Mouse (Mus musculus) kidney, postnatal 0 days (tissue): Measurements from ENCODE around the gene Scml4. TPM values are rescaled to one million over a fixed set of nuclear protein-coding genes. Genes with fewer than 3 reads are reported as not detected.
A peak's percentile ranks its signal among the peaks of the same experiment; 100 is the strongest.

Experiments used
- ATAC-seq: fragments of 200-750 bp; cut with Nextera tagmentation; replicated peaks from 2 replicates; pipeline ENCODE4 v1.8.0; 2017; ENCODE audit warnings: low read depth, moderate number of reproducible peaks, moderate TSS enrichment, moderate library complexity; ENCODE audit not compliant: low FRiP score
- DNase-seq: peaks from one replicate; pipeline ENCODE4 v3.0.0-alpha.2; 2016; ENCODE audit warnings: low spot score
- H3K27ac ChIP-seq: fragments of 300-500 bp; sonication (generic); 2 replicates; pipeline ENCODE4 v1.5.1; 2014; ENCODE audit warnings: mild to moderate bottlenecking
- H3K27me3 ChIP-seq: fragments of 300-500 bp; sonication (generic); 2 replicates; pipeline ENCODE4 v1.6.1; 2014; ENCODE audit warnings: low read length, mixed read lengths; ENCODE audit not compliant: insufficient read depth
- H3K36me3 ChIP-seq: fragments of 300-500 bp; sonication (generic); 2 replicates; pipeline ENCODE4 v1.6.1; 2014; ENCODE audit warnings: low read length, mixed read lengths; ENCODE audit not compliant: insufficient read depth
- H3K4me1 ChIP-seq: fragments of 300-500 bp; sonication (generic); replicated peaks from 2 replicates; pipeline ENCODE4 v1.6.1; 2014; ENCODE audit warnings: antibody characterized with exemption, low read length, mixed read lengths; ENCODE audit not compliant: insufficient read depth
- H3K4me2 ChIP-seq: fragments of 300-500 bp; sonication (generic); 2 replicates; pipeline ENCODE4 v1.6.1; 2014; ENCODE audit warnings: mild to moderate bottlenecking, low read length, moderate library complexity, mixed read lengths
- H3K4me3 ChIP-seq: fragments of 300-500 bp; sonication (generic); replicated peaks from 2 replicates; pipeline ENCODE4 v1.5.1; 2014; ENCODE audit warnings: low read depth, low read length
- H3K9ac ChIP-seq: fragments of 300-500 bp; sonication (generic); 2 replicates; pipeline ENCODE4 v1.6.1; 2014; ENCODE audit warnings: low read depth, low read length
- H3K9me3 ChIP-seq: fragments of 300-500 bp; sonication (generic); replicated peaks from 2 replicates; pipeline ENCODE4 v1.6.1; 2016; ENCODE audit warnings: low read length, inconsistent platforms, mixed read lengths
- CTCF ChIP-seq: IDR thresholded peaks from 2 replicates; pipeline ENCODE4 v1.5.1; 2016; ENCODE audit warnings: antibody characterized with exemption, low read depth, mild to moderate bottlenecking, moderate library complexity
- WGBS: fragments of 180-500 bp; shearing (Covaris S2); extraction: QIAGEN DNeasy Blood & Tissue Kit; methylation state at CpG from one replicate; pipeline ENCODE4 v1.1.7; 2014; 5-methylcytosine and 5-hydroxymethylcytosine counted together
- polyA plus RNA-seq: library from polyadenylated mRNA; unstranded; fragments of >200 nt; fragmentation: Nextera tagmentation; extraction: Ambion mirVana; gene quantifications from 2 replicates; pipeline ENCODE4 v1.2.1, GENCODE M21; 2015

Gene Scml4
- polyA plus RNA-seq, 1 experiment from 2014 or later, result 2.0 TPM

GRCm38 (mm10) chr10:42843416-42843815 lies 16.8 kb upstream of the Scml4 start:
- Histone ChIP-seq H3K9me3 (no peaks in the 10 kb centered on the region), H3K27ac (no peak overlapping the region), H3K4me1 (no peaks in the 10 kb centered on the region), H3K4me3 (no peak overlapping the region), H3K36me3 (no peaks in the 10 kb centered on the region), H3K27me3 (no peaks in the 10 kb centered on the region), H3K9ac (no peak overlapping the region), H3K4me2 (no peak overlapping the region)
- 68% methylated on average over 1 of the region's 1 CpGs for WGBS
- ATAC-seq, result no peak
- DNase-seq, result no peak
- no peak for TF ChIP-seq CTCF

GRCm38 (mm10) chr10:42845480-42845879 lies 14.7 kb upstream of the Scml4 start:
- Histone ChIP-seq H3K4me3 (no peak overlapping the region), H3K4me2 (no peak overlapping the region), H3K9ac (no peak overlapping the region), H3K27ac (no peak overlapping the region), H3K9me3 (no peaks in the 10 kb centered on the region), H3K27me3 (no peaks in the 10 kb centered on the region), H3K36me3 (no peaks in the 10 kb centered on the region), H3K4me1 (no peaks in the 10 kb centered on the region)
- DNase-seq (no peak), ATAC-seq (no peak)
- 44% methylated on average over 1 of the region's 1 CpGs for WGBS
- TF ChIP-seq CTCF, result no peak

- no peak for ATAC-seq
- H3K9me3 ChIP-seq, result no peaks in the 10 kb centered on the region
- H3K9ac ChIP-seq, result no peak overlapping the region
- WGBS, result 77% methylated on average over 13 of the region's 13 CpGs
- no peak overlapping the region for H3K27ac ChIP-seq
- no peaks in the 10 kb centered on the region for H3K36me3 ChIP-seq
- H3K27me3 ChIP-seq, result no peaks in the 10 kb centered on the region
- H3K4me1 ChIP-seq, result no peaks in the 10 kb centered on the region
- TF ChIP-seq CTCF, result no peak
- DNase-seq, result no peak
- H3K4me3 ChIP-seq, result no peak overlapping the region
- H3K4me2 ChIP-seq, result no peak overlapping the region
These were observed 11.7 kb upstream of the Scml4 start for GRCm38 (mm10) chr10:42848179-42849080.

- DNase-seq, result peak; percentile 25
- no peak overlapping the region for H3K4me3 ChIP-seq
- no peak overlapping the region for H3K9ac ChIP-seq
- H3K36me3 ChIP-seq, result no peaks in the 10 kb centered on the region
- H3K4me2 ChIP-seq, result no peak overlapping the region
- H3K27ac ChIP-seq, result no peak overlapping the region
- H3K4me1 ChIP-seq, result no peaks in the 10 kb centered on the region
- H3K9me3 ChIP-seq, result 0 out of 2 replicates have a peak, but pooled peaks cover 3% of the 10 kb centered on the region
- TF ChIP-seq CTCF, result no peak
- no peak for ATAC-seq
- WGBS, result 90% methylated on average over 7 of the region's 7 CpGs
- H3K27me3 ChIP-seq, result no peaks in the 10 kb centered on the region
These were observed 11.1 kb upstream of the Scml4 start for GRCm38 (mm10) chr10:42849081-42849400.

GRCm38 (mm10) chr10:42854838-42855237 lies 5.3 kb upstream of the Scml4 start:
- Histone ChIP-seq H3K4me3 (no peak overlapping the region), H3K4me1 (no peaks in the 10 kb centered on the region; the same call in 1 of the 2 replicates), H3K36me3 (no peaks in the 10 kb centered on the region), H3K27ac (peak overlapping the region; percentile 72), H3K9ac (no peak overlapping the region), H3K27me3 (no peaks in the 10 kb centered on the region), H3K9me3 (0 out of 2 replicates have a peak, but pooled peaks cover 3% of the 10 kb centered on the region), H3K4me2 (peak overlapping the region; percentile 13; the same call in 1 of the 2 replicates)
- DNase-seq (no peak), ATAC-seq (no peak)
- no peak for TF ChIP-seq CTCF
- 59% methylated on average over 4 of the region's 4 CpGs for WGBS

GRCm38 (mm10) chr10:42855250-42855649 lies 4.9 kb upstream of the Scml4 start:
- WGBS, result 23% methylated on average over 5 of the region's 5 CpGs
- Histone ChIP-seq H3K36me3 (no peaks in the 10 kb centered on the region), H3K4me3 (no peak overlapping the region), H3K27me3 (no peaks in the 10 kb centered on the region), H3K27ac (peak overlapping the region; percentile 72), H3K9me3 (0 out of 2 replicates have a peak, but pooled peaks cover 3% of the 10 kb centered on the region), H3K4me2 (peak overlapping the region; percentile 13; the same call in 1 of the 2 replicates), H3K4me1 (no peaks in the 10 kb centered on the region; the same call in 1 of the 2 replicates), H3K9ac (no peak overlapping the region)
- ATAC-seq, result peak; percentile 46; the same call in 1 of the 2 replicates
- DNase-seq, result peak; percentile 90
- TF ChIP-seq CTCF, result no peak
